Mouse (Mus musculus) left cerebral cortex, postnatal 4 days (tissue): Measurements from ENCODE around the gene Ddb2. TPM values are rescaled to one million over a fixed set of nuclear protein-coding genes. Genes with fewer than 3 reads are reported as not detected.

Experiments
- total RNA-seq, 2 experiments: library from RNA; stranded (reverse); gene quantifications; 2 replicates each; pipeline ENCODE4 v1.2.3; 2021

The Ddb2 gene
- total RNA-seq, 2 experiments from 2014 or later = 12.3 to 12.8 TPM

Other genes with a start within 250 kb of the Ddb2 start
- gene Rapsn, start 201.4 kb downstream of the Ddb2 start, total RNA-seq = not detected
- gene Psmc3, start 183.0 kb downstream of the Ddb2 start, total RNA-seq = 100 to 1,000 TPM; 190 to 192 TPM
- 10 to 100 TPM; 30.6 to 41.6 TPM for gene Slc39a13, start 166.6 kb downstream of the Ddb2 start, total RNA-seq
- 1 to 10 TPM; 3.0 to 3.2 TPM for gene Spi1, start 154.6 kb downstream of the Ddb2 start, total RNA-seq
- not detected for gene Mybpc3, start 118.8 kb downstream of the Ddb2 start, total RNA-seq
- gene Madd, start 53.1 kb downstream of the Ddb2 start, total RNA-seq = 100 to 1,000 TPM; 125 to 135 TPM
- gene Nr1h3, start 34.1 kb downstream of the Ddb2 start, total RNA-seq = 1 to 10 TPM; 1.1 to 1.4 TPM
- 10 to 100 TPM; 38.4 to 43.1 TPM for gene Acp2, start 34.1 kb downstream of the Ddb2 start, total RNA-seq
- 10 to 100 TPM; 15.3 to 22.4 TPM for gene Pacsin3, start 19.0 kb upstream of the Ddb2 start, total RNA-seq
- 10 to 100 TPM; 53.9 to 59.8 TPM for gene Arfgap2, start 28.0 kb upstream of the Ddb2 start, total RNA-seq
- gene 1110051M20Rik, start 207.7 kb upstream of the Ddb2 start, total RNA-seq = 100 to 1,000 TPM; 106 to 109 TPM
- gene Lrp4, start 220.5 kb upstream of the Ddb2 start, total RNA-seq = 10 to 100 TPM; 14.4 to 15.4 TPM